Mouse (Mus musculus): Measurements from ENCODE around the gene Atp13a2. TPM values are rescaled to one million over a fixed set of nuclear protein-coding genes. Genes with fewer than 3 reads are reported as not detected.

The Atp13a2 gene
- 28.5 and 33.4 TPM in 2 replicates for polyA plus RNA-seq (2014; fragmentation: Nextera tagmentation; extraction: Ambion mirVana)

- H3K27me3 ChIP-seq (ENCODE audit: control insufficient read depth, insufficient read depth, low read length): no peaks in the 10 kb centered on the region
- H3K27ac ChIP-seq (ENCODE audit: low read depth, low read length): no peak within 1 kb of the TSS
- peak; percentile 93 for ATAC-seq (ENCODE audit: low FRiP score)
- H3K4me2 ChIP-seq: peak within 1 kb of the TSS; percentile 84
- peak within 1 kb of the TSS; percentile 87 for H3K4me3 ChIP-seq (ENCODE audit: low read depth, low read length)
- H3K36me3 ChIP-seq (ENCODE audit: control insufficient read depth, insufficient read depth, low read length): no peaks in the 10 kb centered on the region
- DNase-seq (ENCODE audit: low spot score, missing footprints): peak; percentile 99
- H3K4me1 ChIP-seq (ENCODE audit: control insufficient read depth, insufficient read depth, low read length): peaks cover 5% of the 10 kb centered on the region
- WGBS: under 1% methylated on average over 48 of the region's 58 CpGs
- peak within 1 kb of the TSS; percentile 92 for H3K9ac ChIP-seq (ENCODE audit: low read length)
- no peaks in the 10 kb centered on the region for H3K9me3 ChIP-seq (ENCODE audit: control insufficient read depth, low read length)
Observed at GRCm38 (mm10) chr4:140986711-140987395, at the start of gene Atp13a2. Atp13a2 (plus strand) TSS chr4:140986873.

DNA sequence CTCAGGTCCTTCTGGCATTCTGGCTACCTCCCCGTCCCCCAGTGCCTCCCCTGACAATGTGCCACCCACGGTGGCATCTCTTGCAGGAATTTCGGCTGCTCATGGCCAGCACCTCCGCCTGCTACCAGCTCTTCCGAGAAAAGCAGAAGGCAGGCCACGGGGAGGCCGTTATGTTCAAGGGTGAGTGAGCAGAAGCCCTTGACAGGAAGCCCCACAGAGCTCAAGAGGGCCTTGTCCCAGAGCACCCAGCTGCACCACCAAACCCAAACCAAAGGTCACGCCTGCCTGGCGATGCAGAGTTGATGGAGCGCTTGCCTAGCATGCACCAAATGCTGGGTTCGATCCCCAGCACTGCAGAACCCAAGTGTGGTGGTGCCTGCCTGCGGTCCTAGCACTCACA is 42.3 kb upstream of the Atp13a2 start:
- no peak for ATAC-seq (ENCODE audit: low FRiP score)
- no peak overlapping the region for H3K9ac ChIP-seq (ENCODE audit: low read length)
- H3K27me3 ChIP-seq (ENCODE audit: control insufficient read depth, insufficient read depth, low read length): no peaks in the 10 kb centered on the region
- H3K36me3 ChIP-seq (ENCODE audit: control insufficient read depth, insufficient read depth, low read length): no peaks in the 10 kb centered on the region
- no peaks in the 10 kb centered on the region for H3K4me1 ChIP-seq (ENCODE audit: control insufficient read depth, insufficient read depth, low read length)
- no peak overlapping the region for H3K4me2 ChIP-seq
- H3K4me3 ChIP-seq (ENCODE audit: low read depth, low read length): no peak overlapping the region
- no peak for DNase-seq (ENCODE audit: low spot score, missing footprints)
- 86% methylated on average over 12 of the region's 12 CpGs for WGBS
- no peak overlapping the region for H3K27ac ChIP-seq (ENCODE audit: low read depth, low read length)
- no peaks in the 10 kb centered on the region for H3K9me3 ChIP-seq (ENCODE audit: control insufficient read depth, low read length)

DNA sequence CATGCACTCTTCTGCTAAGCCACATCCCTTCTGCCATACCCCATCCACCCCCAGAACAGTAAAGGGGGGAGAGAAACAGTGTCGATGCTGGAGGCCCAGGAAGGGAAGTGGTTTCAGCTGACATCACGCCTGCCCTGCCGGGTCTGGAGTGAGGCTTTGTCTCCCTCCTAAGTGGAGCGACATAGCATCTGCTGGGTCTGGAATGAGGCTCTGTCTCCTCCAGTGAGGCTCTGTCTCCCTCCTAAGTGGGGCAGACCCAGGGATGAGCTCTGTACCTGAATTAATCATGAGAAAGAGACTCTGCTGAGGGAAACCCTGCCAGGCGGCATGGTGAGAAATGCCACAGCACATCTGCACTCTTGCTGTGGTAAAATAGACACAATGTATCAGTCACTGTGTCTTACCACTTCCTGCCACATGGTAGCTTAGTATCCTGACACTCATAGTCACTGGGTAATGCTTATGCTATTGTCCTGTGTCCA is 41.7 kb upstream of the Atp13a2 start:
- Histone ChIP-seq H3K4me3 (ENCODE audit: low read depth, low read length) (no peak overlapping the region), H3K9me3 (ENCODE audit: control insufficient read depth, low read length) (no peaks in the 10 kb centered on the region), H3K27ac (ENCODE audit: low read depth, low read length) (no peak overlapping the region), H3K27me3 (ENCODE audit: control insufficient read depth, insufficient read depth, low read length) (no peaks in the 10 kb centered on the region), H3K4me1 (ENCODE audit: control insufficient read depth, insufficient read depth, low read length) (no peaks in the 10 kb centered on the region), H3K4me2 (no peak overlapping the region), H3K9ac (ENCODE audit: low read length) (no peak overlapping the region), H3K36me3 (ENCODE audit: control insufficient read depth, insufficient read depth, low read length) (no peaks in the 10 kb centered on the region)
- 92% methylated on average over 5 of the region's 5 CpGs for WGBS
- ATAC-seq (ENCODE audit: low FRiP score): no peak
- DNase-seq (ENCODE audit: low spot score, missing footprints): no peak

DNA sequence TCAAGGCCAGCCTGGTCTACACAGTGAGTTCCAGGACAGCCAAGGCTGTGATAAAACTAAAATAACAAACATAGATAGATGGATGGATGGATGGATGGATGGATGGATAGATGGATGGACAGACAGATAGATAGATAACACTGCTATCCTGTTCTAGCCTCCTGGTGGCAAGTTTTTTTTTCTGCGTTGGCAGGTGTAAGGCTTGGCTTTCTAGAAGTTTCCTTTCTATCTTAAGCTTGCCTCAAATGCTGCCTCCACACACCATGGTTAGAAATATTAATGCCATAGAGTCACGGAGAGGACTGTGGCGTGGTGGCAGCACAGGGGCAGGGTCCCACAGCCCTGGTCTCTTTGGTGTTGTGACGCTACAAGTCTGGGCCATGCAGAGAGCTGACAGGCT is 41.1 kb upstream of the Atp13a2 start:
- 94% methylated on average over 4 of the region's 4 CpGs for WGBS
- Histone ChIP-seq H3K27me3 (ENCODE audit: control insufficient read depth, insufficient read depth, low read length) (no peaks in the 10 kb centered on the region), H3K27ac (ENCODE audit: low read depth, low read length) (no peak overlapping the region), H3K4me2 (no peak overlapping the region), H3K9ac (ENCODE audit: low read length) (no peak overlapping the region), H3K9me3 (ENCODE audit: control insufficient read depth, low read length) (no peaks in the 10 kb centered on the region), H3K36me3 (ENCODE audit: control insufficient read depth, insufficient read depth, low read length) (no peaks in the 10 kb centered on the region), H3K4me3 (ENCODE audit: low read depth, low read length) (no peak overlapping the region), H3K4me1 (ENCODE audit: control insufficient read depth, insufficient read depth, low read length) (no peaks in the 10 kb centered on the region)
- no peak for DNase-seq (ENCODE audit: low spot score, missing footprints)
- no peak for ATAC-seq (ENCODE audit: low FRiP score)

DNA sequence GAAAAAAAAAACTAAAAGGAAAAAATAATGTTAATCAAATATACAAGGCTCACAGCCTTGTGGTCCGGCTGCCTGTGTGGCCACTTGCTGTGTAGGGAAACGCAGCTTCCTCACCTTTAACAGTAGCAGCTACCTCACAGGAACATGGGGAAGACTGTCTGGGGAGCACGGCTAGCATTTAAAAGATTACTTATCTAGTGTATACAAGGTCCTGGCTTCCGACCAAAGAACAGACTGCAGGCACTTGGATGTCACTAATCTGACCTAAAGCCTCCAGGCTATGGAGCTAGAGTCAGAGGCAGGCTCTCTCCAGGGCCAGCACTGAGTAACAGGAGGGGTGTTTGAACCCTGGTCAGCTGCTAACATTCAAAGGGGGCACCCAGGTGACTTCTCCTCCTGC is 40.6 kb upstream of the Atp13a2 start:
- 88% methylated on average over 4 of the region's 4 CpGs for WGBS

DNA sequence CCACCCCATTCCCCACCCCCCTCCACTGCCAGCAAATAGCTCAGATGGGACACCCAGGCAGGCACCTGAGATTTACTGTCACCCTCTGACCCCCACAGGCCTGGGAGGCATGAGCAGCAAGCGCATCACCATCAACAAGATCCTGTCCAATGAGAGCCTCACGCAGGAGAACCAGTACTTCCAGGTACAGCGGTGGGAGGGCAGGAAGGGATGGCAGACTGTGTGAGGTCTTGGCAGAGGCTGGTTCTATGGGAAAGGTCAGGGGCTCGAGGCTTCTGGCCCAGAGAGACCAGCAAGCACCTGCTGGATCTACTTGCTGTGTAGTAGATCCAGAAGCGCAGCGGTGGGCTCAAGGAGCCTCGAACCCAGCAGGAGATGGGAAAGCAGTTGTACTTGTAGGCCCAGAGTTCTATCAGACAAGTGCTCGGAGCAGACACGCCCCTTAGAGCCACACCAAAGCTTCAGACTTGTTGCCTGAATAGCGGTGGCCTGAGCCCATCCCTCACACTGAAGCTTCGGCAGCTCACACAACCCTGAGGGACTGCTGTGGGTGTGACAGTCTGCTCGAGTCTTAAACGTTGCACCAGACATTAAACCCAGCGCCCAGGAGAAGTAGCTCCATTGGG is 40.0 kb upstream of the Atp13a2 start:
- H3K9ac ChIP-seq (ENCODE audit: low read length): no peak overlapping the region
- H3K9me3 ChIP-seq (ENCODE audit: control insufficient read depth, low read length): no peaks in the 10 kb centered on the region
- no peak overlapping the region for H3K27ac ChIP-seq (ENCODE audit: low read depth, low read length)
- H3K4me3 ChIP-seq (ENCODE audit: low read depth, low read length): no peak overlapping the region
- no peaks in the 10 kb centered on the region for H3K36me3 ChIP-seq (ENCODE audit: control insufficient read depth, insufficient read depth, low read length)
- H3K27me3 ChIP-seq (ENCODE audit: control insufficient read depth, insufficient read depth, low read length): no peaks in the 10 kb centered on the region
- 83% methylated on average over 14 of the region's 14 CpGs for WGBS
- H3K4me2 ChIP-seq: no peak overlapping the region
- no peak for ATAC-seq (ENCODE audit: low FRiP score)
- no peak for DNase-seq (ENCODE audit: low spot score, missing footprints)
- H3K4me1 ChIP-seq (ENCODE audit: control insufficient read depth, insufficient read depth, low read length): no peaks in the 10 kb centered on the region

More for the DNA sequence above, 40.6 kb upstream of the Atp13a2 start:
- Histone ChIP-seq H3K4me3 (ENCODE audit: low read depth, low read length) (no peak overlapping the region), H3K36me3 (ENCODE audit: control insufficient read depth, insufficient read depth, low read length) (no peaks in the 10 kb centered on the region), H3K27me3 (ENCODE audit: control insufficient read depth, insufficient read depth, low read length) (no peaks in the 10 kb centered on the region), H3K9ac (ENCODE audit: low read length) (no peak overlapping the region), H3K27ac (ENCODE audit: low read depth, low read length) (no peak overlapping the region), H3K9me3 (ENCODE audit: control insufficient read depth, low read length) (no peaks in the 10 kb centered on the region), H3K4me1 (ENCODE audit: control insufficient read depth, insufficient read depth, low read length) (no peaks in the 10 kb centered on the region), H3K4me2 (no peak overlapping the region)
- DNase-seq (ENCODE audit: low spot score, missing footprints) (no peak), ATAC-seq (ENCODE audit: low FRiP score) (no peak)

DNA sequence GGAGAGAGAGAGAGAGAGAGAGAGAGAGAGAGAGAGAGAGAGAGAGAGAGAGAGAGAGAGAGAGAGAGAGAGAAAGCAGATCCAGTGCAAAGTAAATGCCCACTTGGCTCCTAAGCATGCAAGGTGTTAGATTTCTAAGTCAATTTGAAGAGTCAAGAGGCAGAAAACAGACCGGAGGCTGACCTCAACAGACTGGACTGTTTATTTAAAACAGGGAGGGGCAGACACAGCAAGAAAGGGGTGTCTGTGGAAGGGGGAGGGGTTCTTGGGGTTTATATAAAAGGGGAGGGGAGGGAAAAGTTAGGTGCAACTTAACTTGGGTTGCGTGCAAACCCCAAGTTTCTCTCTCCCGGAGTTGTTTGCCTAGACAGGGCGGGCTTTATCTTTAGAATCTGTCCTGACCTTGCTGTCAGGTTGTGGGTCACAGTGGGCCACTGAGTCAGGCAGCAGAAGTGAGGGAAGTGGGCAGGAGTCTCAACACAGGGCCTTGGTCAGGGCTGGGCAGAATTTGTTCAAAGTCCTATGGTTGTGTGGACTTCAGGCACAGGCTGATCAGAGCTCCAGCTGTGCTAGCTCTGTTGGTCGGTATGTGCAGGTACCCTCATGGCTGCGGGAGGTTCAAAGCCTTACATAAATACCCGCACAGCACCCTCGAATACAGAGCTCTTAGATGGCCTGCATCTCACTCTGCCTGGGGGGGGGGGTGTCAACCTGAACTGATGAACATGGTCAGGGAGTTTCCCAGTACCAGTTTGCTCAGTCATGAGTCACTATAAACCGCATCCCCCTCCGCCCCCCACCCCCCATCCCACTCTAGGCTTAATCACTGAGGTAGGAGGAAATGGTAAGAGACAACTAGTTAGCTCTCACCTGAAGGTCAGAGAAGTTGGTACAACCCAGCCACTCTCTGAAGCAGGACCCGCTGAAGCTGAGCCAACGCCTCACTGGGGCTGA is 38.9 kb upstream of the Atp13a2 start:
- H3K4me1 ChIP-seq (ENCODE audit: control insufficient read depth, insufficient read depth, low read length): no peaks in the 10 kb centered on the region
- H3K4me3 ChIP-seq (ENCODE audit: low read depth, low read length): no peak overlapping the region
- H3K27me3 ChIP-seq (ENCODE audit: control insufficient read depth, insufficient read depth, low read length): no peaks in the 10 kb centered on the region
- H3K9me3 ChIP-seq (ENCODE audit: control insufficient read depth, low read length): no peaks in the 10 kb centered on the region
- no peaks in the 10 kb centered on the region for H3K36me3 ChIP-seq (ENCODE audit: control insufficient read depth, insufficient read depth, low read length)
- DNase-seq (ENCODE audit: low spot score, missing footprints) (no peak), ATAC-seq (ENCODE audit: low FRiP score) (no peak)
- no peak overlapping the region for H3K9ac ChIP-seq (ENCODE audit: low read length)
- H3K27ac ChIP-seq (ENCODE audit: low read depth, low read length): no peak overlapping the region
- H3K4me2 ChIP-seq: no peak overlapping the region
- WGBS: 89% methylated on average over 12 of the region's 12 CpGs

DNA sequence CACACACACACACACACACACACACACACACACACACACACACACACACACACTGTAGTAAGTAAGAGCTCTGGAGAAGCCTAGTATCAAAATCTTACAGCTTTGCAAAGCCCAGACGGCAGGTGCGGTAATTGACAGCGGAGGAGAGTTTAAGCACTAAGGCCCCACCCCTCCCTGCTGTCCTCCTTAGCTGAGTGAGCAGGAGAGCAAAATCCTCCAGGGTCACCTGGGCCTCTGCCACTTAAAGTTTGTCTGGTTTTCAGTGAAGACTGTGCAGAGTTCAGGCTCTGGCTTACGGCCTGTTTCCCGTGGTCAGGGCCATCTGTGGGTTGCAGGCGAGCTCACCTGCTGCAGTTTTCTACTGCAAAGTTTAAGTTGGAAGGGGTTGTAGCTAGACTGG is 38.2 kb upstream of the Atp13a2 start:
- Histone ChIP-seq H3K9ac (ENCODE audit: low read length) (no peak overlapping the region), H3K4me3 (ENCODE audit: low read depth, low read length) (no peak overlapping the region), H3K4me1 (ENCODE audit: control insufficient read depth, insufficient read depth, low read length) (no peaks in the 10 kb centered on the region), H3K27me3 (ENCODE audit: control insufficient read depth, insufficient read depth, low read length) (no peaks in the 10 kb centered on the region), H3K9me3 (ENCODE audit: control insufficient read depth, low read length) (no peaks in the 10 kb centered on the region), H3K4me2 (no peak overlapping the region), H3K36me3 (ENCODE audit: control insufficient read depth, insufficient read depth, low read length) (no peaks in the 10 kb centered on the region), H3K27ac (ENCODE audit: low read depth, low read length) (no peak overlapping the region)
- ATAC-seq (ENCODE audit: low FRiP score): no peak
- no peak for DNase-seq (ENCODE audit: low spot score, missing footprints)
- WGBS: 89% methylated on average over 6 of the region's 6 CpGs

DNA sequence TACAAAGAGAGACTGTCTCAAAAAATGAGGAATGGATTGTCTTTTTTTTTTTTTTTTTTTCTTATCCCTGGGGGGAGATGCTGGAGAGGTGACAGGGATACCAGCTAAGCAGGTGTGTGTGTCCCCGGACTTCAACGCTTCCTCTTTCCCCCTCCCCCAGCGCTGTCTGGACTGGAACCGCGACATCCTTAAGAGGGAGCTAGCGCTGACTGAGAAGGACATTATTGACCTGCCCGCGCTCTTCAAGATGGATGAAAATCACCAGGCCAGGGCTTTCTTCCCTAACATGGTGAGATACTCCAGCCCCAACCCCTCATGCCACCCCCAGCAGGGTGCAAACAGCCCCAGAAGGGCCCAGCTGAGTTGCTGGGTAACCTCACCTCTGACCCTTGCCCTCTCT is 37.6 kb upstream of the Atp13a2 start:
- H3K27ac ChIP-seq (ENCODE audit: low read depth, low read length): no peak overlapping the region
- H3K27me3 ChIP-seq (ENCODE audit: control insufficient read depth, insufficient read depth, low read length): no peaks in the 10 kb centered on the region
- DNase-seq (ENCODE audit: low spot score, missing footprints): no peak
- no peak overlapping the region for H3K9ac ChIP-seq (ENCODE audit: low read length)
- no peaks in the 10 kb centered on the region for H3K36me3 ChIP-seq (ENCODE audit: control insufficient read depth, insufficient read depth, low read length)
- no peak for ATAC-seq (ENCODE audit: low FRiP score)
- no peaks in the 10 kb centered on the region for H3K4me1 ChIP-seq (ENCODE audit: control insufficient read depth, insufficient read depth, low read length)
- H3K9me3 ChIP-seq (ENCODE audit: control insufficient read depth, low read length): no peaks in the 10 kb centered on the region
- no peak overlapping the region for H3K4me2 ChIP-seq
- WGBS: 79% methylated on average over 8 of the region's 8 CpGs
- no peak overlapping the region for H3K4me3 ChIP-seq (ENCODE audit: low read depth, low read length)

All from midbrain, embryonic 11.5 days (tissue).